Mouse (Mus musculus): Measurements from ENCODE around the gene Faim. TPM values are rescaled to one million over a fixed set of nuclear protein-coding genes. Genes with fewer than 3 reads are reported as not detected.

The Faim gene
- polyA plus RNA-seq (2021; fragmentation: Nextera tagmentation) = 58.6 and 65.6 TPM in 2 replicates
- long read RNA-seq, experiment 1, full-length matches to known transcripts = 31 of 31 reads
- long read RNA-seq, experiment 1, partial matches to known transcripts = 0 of 31 reads
- long read RNA-seq, experiment 1, other reads (novel, unspliced or antisense) = 0 of 31 reads
- long read RNA-seq, experiment 2, transcript Faim-202 (6 exons, 803 nt) = major isoform, 30 of 60 reads
- long read RNA-seq, experiment 2, transcript Faim-201 (5 exons, 1,019 nt) = minor isoform, 23 of 60 reads
- long read RNA-seq, experiment 2, partial matches to known transcripts = 5 of 60 reads
- long read RNA-seq, experiment 2, other reads (novel, unspliced or antisense) = 2 of 60 reads

GRCm38 (mm10) chr9:98985800-98986475, at the start of gene Faim:
Gene Faim, plus strand, starts transcription at chr9:98986373.

GRCm38 (mm10) chr9:98955103-98955715, 31.0 kb upstream of the Faim start, which contains the start of gene Foxl2:
Gene Foxl2, plus strand, starts transcription at chr9:98955288.

GRCm38 (mm10) chr9:99035575-99035974, 49.4 kb downstream of the Faim start, which contains the start of gene Gm1123:
Gene Gm1123, minus strand, starts transcription at chr9:99035715.

Other genes with a start within 250 kb of the Faim start
- not detected in 2 replicates for gene Prr23a1, start 143.9 kb upstream of the Faim start, polyA plus RNA-seq (2021; fragmentation: Nextera tagmentation)
- gene Prr23a2, start 129.9 kb upstream of the Faim start, polyA plus RNA-seq (2021; fragmentation: Nextera tagmentation) = not detected in 2 replicates
- not detected in 2 replicates for gene Prr23a3, start 121.6 kb upstream of the Faim start, polyA plus RNA-seq (2021; fragmentation: Nextera tagmentation)
- gene 7420426K07Rik, start 83.3 kb upstream of the Faim start, polyA plus RNA-seq (2021; fragmentation: Nextera tagmentation) = not detected in 2 replicates
- 0.10 and 0.24 TPM in 2 replicates for gene Foxl2, start 31.1 kb upstream of the Faim start, polyA plus RNA-seq (2021; fragmentation: Nextera tagmentation)
- 0.12 TPM in 1 of 2 replicates, not detected in the other for gene Gm1123, start 49.3 kb downstream of the Faim start, polyA plus RNA-seq (2021; fragmentation: Nextera tagmentation)
- gene Pik3cb, start 154.2 kb downstream of the Faim start, polyA plus RNA-seq (2021; fragmentation: Nextera tagmentation) = 3.0 and 4.2 TPM in 2 replicates

Data from left cerebral cortex, adult 6 months (tissue).